Mouse (Mus musculus) urinary bladder, postnatal 25 days (tissue): Measurements from ENCODE around the gene Hibadh.

ENCODE experiments used
- DNase-seq: peaks from one replicate; pipeline ENCODE4 v3.0.0; 2022; ENCODE audit warnings: low spot score

Hibadh gene

DNA sequence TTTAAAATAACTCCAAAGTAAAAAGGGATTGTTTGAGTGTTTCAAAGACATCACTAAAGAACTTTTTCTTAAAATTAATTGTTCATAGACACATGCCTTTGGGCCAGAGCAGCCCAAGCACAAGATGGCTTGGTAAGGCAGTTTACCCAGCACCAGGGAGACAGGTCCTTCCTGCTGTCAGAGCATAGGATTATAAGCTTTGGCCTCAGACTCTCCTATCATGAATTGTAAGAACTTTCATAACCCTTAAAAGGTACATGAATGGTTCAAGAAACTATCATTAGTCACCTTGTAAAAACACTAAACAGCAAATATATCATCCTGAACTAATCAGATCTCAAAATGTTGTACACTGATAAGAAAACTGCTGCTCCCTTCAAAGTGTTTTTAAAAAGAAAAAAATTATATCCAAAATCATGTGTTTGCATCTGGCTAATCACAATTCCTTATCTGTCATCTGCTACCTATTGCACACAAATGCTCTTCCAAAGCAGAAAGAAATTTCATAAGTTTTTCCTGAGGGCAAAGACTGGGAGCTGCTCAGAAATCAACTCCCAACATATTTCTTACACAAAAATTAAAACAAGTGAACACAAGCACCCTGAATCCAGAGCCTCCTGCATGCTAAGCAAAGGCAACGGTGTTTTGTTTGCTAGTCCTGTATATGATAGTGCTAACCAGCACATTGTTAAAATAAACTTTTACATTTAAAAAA, 1.6 kb downstream of the Hibadh start:
- DNase-seq: no peak

DNA sequence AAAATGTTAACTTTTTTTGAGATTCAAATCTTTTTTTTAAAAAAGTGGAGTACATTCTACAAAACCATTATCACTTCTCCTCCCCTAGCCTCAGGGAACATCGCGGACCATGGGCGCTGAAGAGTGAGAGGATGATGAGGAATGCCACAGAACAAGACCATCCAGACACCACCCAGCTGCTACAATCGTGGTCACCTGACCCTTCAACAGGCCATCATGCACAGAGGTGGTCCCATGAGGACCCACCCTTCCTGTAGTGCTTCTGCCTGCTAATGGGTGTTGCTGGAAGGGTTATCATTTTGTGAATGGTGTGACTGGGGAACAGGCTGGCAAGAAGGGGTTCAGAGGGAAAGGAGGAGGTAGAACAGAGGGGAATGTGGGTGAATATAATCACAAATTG, 2.9 kb downstream of the Hibadh start:
- no peak for DNase-seq

DNA sequence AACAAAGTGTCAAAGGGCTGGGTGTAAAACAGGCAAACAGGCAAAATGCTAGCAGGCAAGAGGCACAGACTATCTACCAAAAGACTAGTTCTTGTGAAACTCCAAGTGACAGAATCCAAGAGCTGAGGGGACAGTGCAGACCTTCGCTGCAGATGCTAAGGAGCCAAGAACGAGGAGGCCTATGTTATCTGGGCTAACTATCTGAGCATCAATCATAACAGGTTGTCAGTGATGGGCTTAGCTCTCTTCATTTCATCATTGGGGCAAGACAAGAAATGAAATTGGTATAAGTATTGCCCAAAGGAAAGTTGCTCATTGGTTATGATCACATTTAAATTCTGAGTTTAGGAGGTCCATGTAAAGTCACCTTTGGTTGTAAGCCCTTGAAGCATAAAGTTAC, 4.8 kb downstream of the Hibadh start:
- no peak for DNase-seq

DNA sequence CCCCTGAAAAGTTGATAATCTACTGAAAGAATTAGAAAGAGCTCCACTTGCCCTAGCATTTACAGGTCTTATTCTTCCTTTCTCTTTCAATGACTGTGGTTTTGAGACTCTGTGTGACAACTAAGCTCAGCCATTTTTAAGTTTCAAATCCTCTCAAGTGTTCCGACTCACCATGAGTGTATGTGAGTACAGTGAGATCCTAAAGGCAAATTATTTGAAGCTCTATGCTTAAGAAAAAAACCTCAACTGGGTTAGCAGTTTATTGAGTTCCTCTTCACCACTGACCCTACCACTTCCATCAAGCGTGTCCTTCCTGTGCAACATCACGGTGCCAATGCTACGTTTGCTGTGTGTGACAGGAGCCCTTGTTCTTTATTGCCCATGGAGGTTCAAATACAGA, 9.6 kb downstream of the Hibadh start:
- no peak for DNase-seq

DNA sequence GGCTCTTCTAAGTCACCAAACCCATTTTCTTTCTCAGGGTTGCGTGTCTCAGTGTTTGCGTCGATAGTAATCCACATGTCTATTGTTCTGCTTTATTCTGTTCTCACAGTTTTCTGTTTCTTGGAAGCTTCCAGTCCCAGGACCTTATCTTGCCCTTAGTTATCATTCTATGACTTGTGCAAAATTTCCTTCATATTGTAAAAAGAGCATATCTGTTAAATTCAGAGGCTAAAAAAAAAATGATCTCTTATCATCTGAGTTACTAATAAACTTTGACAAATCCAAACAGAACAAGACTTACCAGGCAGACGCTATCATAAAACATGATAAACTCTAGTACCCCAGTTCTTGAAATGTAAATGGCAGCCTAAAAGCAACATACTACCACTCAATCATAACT, 11.0 kb downstream of the Hibadh start:
- DNase-seq: no peak

DNA sequence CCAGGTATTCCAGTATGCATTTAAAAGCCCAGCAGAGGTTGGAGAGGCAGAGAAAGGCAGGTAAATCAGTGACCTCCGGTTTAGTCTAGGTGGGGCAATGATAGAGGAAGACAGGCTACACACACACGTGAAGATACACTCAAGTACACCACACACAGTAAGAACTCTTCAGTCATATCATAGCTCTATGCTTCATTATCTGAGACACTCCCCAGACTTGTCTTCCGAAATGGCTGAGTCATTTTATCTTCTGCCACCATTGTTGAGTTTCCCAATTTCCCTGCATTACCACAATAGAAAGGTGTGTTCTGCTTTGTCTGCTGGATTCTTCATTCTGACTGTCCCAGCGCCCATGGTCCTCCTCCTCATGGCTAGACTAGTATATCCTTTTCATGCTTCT, 13.5 kb downstream of the Hibadh start:
- no peak for DNase-seq

DNA sequence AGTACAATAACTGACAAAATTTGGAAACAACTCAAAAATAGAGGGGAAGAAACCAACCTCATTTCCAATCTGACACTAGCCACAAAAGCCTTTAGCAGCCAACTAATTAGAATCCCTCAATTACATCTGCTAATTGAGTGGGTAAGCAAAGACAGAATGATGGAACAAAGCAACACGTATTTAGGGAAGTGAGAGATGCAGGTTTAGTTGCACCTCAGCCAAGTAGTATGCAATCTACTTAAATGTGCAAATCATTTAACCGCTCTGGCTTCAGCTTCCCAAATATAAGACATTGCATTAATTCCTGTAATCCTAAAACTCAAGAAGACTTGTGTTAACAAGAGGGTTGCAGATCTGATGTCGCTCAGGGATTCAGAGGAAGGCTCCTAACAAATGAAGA, 16.4 kb downstream of the Hibadh start:
- DNase-seq: no peak

DNA sequence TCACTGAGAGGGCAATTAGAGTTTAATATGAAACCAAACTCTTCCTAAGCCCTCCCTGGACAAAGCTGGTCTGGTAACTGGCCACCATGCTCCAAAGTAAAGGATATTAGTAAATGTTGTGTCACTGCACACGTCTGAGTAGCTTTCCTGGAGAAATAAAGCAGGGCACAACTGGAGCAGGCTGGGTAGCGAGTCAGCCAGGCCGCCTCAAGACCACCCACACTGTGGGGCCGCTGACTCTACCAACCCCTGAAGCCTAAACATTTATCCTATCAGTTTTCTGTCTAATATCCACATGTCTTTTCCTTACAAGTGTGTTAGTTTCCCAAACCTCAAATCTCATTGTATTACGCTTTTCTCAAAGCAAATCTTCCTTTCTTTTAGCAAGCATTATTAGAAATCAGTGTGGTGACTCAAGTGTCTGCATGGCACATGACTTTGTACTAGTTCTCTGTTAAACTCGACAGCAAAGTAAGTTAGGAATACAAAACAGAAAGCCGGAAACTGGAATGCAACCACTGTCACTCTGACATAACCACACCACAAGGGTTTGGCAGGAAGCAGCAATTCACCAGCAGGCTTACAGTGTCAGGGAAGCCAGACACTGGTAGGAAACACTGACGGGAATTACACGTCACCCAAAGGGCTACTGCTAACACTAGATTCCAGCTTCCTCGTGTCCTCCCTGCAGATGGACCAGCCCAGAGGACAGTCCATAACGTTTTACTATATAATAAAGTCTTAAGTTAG, 18.3 kb downstream of the Hibadh start:
- no peak for DNase-seq

DNA sequence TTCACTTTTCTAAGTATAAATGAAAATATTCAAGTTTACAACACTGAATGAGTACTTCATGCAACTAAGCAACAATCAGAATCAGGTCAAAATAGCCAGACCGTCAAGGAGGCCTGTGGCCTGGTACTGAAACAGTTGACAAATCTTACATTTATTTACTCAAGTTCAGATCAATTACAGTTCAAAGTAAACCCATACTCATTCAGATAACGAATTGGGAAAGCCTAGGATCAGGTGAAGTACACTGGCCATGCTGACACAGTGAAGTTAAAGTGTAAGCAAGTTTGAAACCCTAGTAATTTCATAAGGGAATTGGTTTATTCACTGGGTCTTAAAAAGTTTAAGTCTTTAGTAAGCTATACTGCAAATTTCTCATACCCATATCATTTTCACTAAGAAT, 20.1 kb downstream of the Hibadh start:
- DNase-seq: no peak

DNA sequence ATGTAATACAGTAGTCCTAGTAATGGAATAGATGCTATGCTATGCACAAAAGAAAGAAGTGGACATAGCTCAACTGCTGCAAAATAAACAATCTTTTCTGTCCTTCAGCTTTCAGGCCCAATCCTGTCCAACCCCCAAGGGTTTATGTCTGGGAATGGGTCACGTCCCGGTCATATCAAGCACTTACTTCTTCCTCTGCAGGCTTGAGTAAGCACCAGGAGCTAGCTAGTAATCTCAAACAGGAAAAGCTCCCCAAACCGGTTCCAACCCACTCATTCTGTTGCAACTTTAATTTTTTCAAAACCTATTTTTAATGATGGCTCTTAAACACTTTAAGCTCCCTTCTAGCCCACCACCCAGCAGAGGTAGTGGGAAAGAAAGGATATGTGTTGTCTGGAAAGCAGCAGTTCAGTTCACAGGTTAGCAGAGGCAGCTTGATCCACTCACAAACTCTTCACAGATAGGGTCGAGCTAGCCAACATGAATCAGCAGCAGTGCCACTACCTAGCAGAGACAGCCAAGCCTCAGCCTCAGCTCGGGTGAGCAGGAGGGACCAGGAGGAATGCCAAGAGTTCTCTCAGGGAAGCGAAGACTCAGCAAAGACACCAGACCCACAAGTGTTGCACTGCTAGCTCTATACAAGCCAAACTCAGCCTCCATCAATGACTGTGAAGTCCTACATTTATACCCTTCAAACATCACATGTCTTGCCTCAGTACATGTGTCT, 30.4 kb downstream of the Hibadh start:
- peak; percentile 63 for DNase-seq

DNA sequence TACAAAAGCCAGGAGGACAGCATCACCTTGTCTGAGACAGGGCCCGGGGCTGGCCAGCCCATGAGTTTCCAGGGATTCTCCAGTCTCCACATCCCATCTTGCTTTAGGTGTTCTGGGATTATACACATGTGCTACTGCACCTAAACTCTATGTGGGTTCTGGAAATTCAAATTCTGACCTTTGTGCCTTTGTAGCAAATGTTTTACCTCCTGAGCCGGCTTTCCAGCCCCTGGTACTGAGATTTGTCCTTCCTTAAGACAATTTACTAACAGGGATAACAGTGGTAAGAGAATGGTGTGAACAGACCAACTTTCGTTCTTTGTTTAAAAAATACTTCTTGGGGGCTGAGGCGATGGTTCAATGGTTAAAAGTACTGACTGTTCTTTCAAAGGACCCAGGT, 32.1 kb downstream of the Hibadh start:
- no peak for DNase-seq

DNA sequence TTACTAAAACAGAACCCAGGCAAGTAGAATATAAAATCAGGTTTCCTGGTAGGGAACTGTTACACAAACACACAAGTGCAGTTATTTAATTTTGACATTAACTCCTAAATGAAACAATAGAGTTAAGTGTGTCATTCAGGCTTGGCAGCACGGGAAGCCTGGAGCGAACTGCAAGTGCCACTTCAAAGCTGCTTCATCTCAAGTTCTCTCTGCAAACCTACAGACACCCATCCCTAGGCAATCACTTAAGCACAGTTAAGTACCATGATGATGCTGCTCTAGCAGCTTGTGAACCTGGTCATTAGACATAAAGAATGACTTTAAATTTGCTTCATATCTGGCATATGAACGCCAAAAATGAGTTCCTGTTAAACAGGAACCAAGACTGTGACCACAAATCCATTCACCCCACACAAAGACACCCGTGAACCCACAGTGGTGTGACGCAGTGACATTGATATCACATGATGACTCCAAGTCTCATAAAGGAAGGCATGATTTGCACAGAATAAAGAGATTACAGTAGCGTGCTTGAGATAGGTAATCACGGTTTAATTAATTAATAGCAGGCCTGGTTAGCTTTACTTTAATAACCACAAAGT, 33.3 kb downstream of the Hibadh start:
- DNase-seq: no peak

DNA sequence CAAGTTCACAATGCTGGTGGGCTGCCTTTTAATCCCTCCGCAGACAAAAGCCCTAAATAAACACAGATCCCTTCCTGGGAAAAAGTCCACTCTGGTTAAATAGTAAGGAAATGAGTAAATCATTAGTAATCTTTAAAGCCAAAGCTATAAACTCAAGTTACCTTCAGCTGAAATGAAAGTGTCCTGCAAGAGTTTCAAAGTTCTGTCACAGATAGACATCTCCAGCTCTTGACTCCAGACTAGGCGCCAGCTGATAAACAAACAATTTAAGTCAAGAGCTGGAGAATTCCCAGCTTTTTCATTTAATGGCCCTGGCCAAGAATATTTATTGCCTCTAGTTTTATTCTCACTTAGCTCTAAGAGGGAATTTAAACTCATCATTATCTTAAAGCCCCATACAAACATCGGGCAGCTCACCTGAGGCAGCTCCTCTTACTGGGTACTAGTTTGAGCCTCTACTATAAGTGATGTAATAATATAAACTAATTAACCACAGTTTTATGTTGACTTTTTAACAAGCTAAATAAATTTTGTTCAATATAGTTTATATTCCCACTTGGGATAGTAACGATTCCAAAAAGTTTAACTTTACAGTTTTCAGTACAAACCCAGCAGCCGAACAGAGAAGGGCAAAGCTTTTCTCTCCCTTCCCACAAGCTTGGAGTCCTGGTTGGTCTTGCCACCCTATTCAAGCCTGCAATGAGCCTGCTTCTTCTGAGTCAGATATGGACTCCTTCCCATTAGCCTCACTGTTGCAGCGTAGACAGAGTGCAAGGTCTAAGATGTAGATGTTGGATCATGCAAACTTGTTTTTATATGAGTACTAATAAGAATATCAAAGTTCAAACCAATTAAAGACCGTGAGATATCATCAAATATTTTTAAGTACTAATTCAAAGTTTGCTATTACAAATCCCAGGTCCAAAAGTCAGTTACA, 38.2 kb downstream of the Hibadh start:
- DNase-seq: no peak

DNA sequence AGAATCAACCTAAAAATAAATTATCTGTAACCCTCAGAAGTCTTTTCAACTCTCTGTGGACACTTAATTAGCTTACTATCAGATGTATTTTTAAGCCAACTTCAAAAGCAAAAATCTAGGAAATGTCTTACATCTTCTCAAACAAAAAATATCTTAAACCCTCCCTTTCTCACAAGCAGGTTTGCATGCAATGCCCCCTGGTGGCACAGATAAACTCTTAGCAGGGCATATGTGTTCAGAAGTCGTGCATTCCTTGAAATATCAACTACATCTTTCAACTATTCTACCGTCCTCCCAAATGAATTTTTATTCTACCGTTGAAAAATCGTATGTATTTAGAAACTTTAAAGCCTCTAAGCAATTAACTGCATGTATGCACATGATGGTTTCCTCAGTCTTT, 39.1 kb downstream of the Hibadh start:
- DNase-seq: peak; percentile 54

DNA sequence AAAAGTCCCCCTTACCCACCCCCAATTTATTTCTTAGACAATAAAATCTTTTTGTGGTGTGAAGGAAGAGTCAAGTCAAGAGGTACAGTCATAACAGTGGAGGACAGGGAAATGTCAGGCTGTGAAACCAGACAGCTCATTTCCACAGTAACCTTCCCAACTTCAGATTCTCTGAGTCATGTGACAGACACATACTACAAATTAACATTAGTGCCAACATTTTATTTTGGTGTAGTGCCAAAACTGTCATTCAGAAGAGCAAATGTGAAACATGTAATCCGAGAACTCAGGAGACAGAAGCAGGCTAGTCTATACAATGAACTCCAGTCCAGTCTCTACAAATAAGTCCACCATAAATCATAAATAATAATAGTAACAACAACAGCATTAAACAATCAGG, 45.4 kb downstream of the Hibadh start:
- DNase-seq: no peak

DNA sequence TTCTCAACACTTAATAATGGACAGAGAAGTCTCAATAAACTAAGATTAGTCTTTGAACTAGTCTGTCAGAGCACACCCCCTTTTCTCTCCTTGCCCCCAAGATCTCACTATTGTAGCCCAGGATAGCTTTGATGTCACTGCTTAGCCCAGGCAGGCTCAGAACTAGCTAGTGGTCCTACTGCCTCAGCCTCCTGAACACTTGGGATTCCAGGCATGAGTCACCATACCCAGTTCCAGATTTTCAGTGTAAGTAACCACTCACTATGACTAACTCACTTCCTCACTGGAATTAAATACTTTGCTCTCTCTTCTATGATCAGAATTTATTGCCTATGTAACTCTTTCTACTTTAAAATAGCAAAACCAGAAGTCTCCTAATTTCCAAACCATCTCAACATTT, 53.6 kb downstream of the Hibadh start:
- DNase-seq: no peak

DNA sequence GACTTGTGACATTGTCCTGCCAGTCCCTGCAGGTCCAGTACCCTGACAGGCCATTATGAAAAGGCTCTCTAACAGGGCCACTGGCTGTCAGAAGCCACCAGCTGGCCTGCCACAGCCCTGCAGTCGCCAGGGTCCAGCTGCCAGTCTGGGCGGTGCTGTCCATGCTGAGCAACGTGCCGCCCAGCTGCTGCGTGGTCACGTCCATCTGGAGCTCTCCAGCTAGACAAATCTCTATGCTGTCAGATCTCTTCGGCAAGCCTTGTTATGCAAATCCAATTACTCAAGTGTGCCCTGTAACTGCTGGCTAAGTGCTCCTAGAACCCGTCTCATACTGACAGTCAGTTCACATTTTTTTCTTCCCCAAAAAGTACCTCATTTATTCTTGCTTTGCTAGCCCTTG, 55.8 kb downstream of the Hibadh start:
- DNase-seq: no peak

DNA sequence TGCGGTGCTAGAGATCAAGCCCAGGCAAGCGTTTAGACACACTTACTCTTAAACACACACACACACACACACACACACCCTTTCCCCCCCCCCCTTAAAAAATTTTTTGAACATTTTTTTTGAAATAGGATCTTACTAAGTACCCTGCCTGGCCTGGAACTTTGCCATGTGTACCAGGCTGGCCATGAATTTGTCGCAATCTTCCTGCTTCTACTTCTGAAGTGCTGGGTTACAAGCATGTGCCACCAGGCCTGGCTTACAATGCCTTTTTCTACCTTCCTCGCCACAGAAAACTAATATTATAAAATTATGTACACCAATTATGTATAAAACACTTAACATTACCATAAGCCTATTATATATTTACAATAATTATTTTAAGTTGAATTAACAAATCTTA, 59.1 kb downstream of the Hibadh start:
- no peak for DNase-seq

DNA sequence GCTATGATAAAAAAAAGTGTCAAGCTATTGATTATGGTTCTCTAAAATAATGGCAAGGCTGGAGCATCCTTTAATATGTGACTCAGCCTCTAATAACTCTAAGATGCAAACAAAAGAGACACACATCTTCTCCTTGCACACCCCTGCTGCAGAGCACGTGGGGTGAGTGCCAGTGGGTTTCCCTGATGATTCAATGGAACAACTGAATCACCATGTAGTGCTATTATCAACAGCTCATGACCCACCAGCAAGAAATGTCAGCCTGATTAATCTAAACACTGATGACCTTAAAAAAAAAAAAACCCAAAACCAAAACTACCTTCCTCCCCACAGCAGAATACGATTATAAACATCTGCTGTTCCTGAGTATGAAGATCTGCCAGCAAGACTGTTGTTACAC, 61.9 kb downstream of the Hibadh start:
- DNase-seq: no peak

DNA sequence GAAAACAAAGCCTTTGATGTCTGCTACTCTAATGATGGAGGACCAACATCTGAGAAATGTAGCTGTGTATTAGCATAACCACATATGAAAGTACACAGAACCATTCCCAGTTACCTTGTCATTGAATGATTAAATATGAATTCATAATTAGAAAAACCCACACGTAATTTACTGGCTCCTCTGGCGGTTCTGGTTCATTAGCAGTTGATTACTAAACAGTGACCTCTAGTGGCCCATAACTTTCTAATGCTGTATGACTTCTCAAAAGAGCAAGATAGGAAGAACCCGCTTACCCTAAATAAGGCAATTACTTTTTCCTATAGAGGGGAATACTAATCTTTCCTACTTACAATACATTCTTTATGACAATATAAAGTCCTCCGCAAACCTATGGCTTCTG, 62.9 kb downstream of the Hibadh start:
- no peak for DNase-seq

DNA sequence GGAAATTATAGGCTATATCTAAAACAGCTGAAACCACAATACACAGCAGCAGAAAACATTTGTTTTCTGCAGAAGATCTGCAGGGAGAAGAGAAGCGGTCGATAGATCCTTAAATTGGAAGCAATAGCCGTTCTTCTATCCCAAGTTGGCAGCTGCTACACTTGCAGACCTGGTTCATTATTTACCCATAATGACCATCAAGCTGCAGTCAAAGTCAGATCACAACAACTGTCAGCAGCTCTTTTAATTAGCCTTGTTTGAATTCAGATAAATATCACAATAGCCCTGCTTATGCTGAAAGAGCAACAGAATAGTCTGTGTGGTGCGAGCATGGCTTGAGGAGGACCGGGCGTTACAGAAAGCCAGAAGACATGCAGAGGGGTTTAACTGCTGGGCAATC, 71.5 kb downstream of the Hibadh start:
- DNase-seq: no peak
